Mouse (Mus musculus) embryonic fibroblast, embryonic 13.5 days (primary cell): ENCODE data around the gene Syt2. TPM values are rescaled to one million over a fixed set of nuclear protein-coding genes. Genes with fewer than 3 reads are reported as not detected.

Experiments used
- H3K27ac ChIP-seq: 2 replicates; pipeline ENCODE4 v1.5.1; 2012; ENCODE audit warnings: low read length, control low read depth, inconsistent platforms; ENCODE audit not compliant: insufficient read depth
- H3K4me1 ChIP-seq: 2 replicates; pipeline ENCODE4 v1.6.1; 2011; ENCODE audit warnings: low read length; ENCODE audit not compliant: control insufficient read depth, insufficient read depth
- H3K4me3 ChIP-seq: 2 replicates; pipeline ENCODE4 v1.5.1; 2011; ENCODE audit warnings: mild to moderate bottlenecking, control low read depth, low read length; ENCODE audit not compliant: insufficient read depth
- CTCF ChIP-seq: IDR thresholded peaks from 2 replicates; pipeline ENCODE4 v1.5.1; 2011; ENCODE audit warnings: mild to moderate bottlenecking, control low read depth, low read length, moderate library complexity, borderline replicate concordance; ENCODE audit not compliant: insufficient read depth
- POLR2A ChIP-seq: IDR thresholded peaks from 2 replicates; pipeline ENCODE4 v1.6.1; 2011; ENCODE audit warnings: low read depth, mild to moderate bottlenecking, control low read depth, low read length, moderate library complexity
- polyA plus RNA-seq: library from polyadenylated mRNA; stranded (reverse); fragments of >200 nt; gene quantifications from 2 replicates; pipeline ENCODE4 v1.2.4, GENCODE M21; 2011; ENCODE audit warnings: low read depth; ENCODE audit not compliant: missing spikeins, insufficient read length

Gene Syt2
- polyA plus RNA-seq, 1 experiment: not detected

DNA sequence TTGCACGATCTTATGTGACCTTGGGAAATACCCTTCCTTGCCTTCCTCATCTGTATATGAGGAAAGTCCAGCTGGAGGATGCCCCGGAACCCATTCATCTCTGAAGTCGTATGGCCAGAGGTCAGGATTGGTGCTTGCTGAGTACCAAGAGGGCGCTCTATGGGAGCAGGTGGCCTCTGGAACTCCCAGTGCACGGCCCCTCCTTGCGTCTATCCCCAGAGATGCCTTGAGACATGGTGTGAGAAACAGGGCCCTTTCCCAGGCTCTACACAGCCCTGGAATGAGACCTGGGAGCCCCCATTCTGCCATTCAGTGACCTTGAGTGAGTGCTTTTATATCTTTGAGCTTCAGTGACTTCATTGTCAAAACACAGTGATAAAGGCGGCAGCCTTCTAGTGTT is 64.6 kb downstream of the Syt2 start:
- TF ChIP-seq CTCF (no peak), POLR2A (no peak)
- Histone ChIP-seq H3K4me1 (no peaks in the 10 kb centered on the region), H3K27ac (no peak overlapping the region)

DNA sequence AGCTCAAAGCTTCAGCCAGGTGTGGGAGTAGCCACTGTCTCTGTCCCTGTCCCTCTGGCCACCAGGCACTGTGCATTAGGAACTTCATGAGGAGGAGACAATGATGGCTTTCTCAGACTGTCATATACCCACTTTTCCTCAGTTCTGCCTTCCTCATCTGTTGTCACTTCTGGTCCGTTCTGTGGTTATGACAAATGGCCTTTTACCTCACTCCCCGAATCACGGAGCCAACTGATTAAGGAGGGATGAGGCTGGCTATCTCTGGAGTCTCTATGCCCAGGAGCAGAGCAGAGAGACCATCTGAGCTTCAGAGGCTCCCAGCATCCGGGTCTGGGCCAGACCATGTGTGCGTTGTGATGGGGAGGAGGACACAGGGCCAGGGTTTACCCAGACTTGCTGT is 65.2 kb downstream of the Syt2 start:
- Histone ChIP-seq H3K4me1 (no peaks in the 10 kb centered on the region), H3K4me3 (no peak overlapping the region), H3K27ac (no peak overlapping the region)
- TF ChIP-seq POLR2A: no peak
- TF ChIP-seq CTCF: no peak

More for the DNA sequence above, 64.6 kb downstream of the Syt2 start:
- H3K4me3 ChIP-seq: no peak overlapping the region

DNA sequence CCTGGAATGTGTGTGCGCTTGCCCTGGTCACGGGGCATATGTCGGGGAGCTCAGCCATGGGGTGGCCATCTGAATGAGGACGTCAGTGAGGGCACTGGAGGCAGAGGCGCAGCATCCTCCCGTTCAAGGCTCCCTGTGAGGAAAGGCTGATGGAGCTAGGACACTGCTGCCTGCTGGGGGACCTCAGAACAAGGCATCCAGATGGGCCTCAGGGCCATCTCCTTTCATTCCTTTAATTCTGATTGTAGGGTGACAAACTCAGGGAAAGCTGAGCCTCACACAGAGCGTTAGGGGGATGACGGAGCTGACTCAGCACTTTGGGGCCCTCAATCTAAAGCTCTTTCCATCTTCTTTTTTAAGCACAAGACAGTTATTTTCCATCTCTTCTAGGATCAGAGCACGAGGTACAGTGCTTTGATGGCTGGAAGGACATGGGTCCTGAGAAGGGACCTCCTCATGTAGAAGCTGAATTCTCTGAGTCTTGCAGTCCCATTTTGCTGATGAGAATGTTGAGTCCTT is 66.4 kb downstream of the Syt2 start:
- no peaks in the 10 kb centered on the region for H3K4me1 ChIP-seq
- no peak for TF ChIP-seq CTCF
- H3K27ac ChIP-seq: no peak overlapping the region
- H3K4me3 ChIP-seq: no peak overlapping the region

DNA sequence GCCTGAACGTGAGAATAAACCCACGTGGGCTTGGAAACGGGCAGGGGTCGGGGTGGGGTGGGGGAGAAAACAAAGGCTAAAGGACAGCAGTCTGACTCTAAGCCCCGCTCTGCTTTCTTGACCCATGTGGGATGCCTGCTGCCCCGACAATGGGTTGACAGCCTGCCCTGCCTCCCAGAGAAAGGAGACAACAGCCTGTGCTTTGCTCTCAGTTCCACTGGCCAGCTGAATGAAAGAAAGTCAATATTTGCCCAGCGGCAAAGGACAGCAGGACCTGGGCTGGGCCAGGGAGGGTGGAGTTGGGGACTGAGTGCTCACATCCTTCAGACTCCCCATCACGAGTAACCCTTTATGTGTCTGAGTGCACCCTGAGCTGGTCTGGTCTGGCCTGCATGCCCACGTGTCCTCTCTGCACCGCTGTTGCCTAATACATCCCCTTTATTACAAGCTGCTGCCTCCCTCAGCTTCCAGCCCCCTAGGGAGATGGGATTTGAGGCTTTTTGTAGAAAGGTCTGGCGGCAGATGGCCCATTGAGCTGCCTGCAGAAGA is 67.0 kb downstream of the Syt2 start:
- H3K27ac ChIP-seq: no peak overlapping the region
- H3K4me3 ChIP-seq: no peak overlapping the region
- TF ChIP-seq POLR2A (no peak), CTCF (no peak)
- no peaks in the 10 kb centered on the region for H3K4me1 ChIP-seq

DNA sequence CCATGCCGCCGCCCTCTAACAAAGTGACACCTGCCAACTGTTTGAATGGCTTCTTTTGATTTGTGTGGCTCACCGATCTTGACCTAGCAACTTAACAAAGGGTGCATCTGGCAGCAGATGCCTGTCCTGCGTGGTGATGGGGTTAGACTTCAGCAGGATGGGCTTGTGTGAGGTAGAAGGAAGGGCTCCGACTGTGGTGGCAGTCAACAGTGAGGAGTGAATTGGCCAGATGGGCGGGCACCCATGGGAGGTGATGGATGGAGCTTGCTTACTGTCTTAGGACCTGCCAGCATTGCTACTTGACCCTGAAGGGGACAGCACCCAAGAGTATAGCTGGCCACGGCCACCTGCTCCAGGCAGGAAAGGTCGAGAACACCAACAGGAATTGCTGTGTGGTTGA is 67.7 kb downstream of the Syt2 start:
- TF ChIP-seq POLR2A: no peak
- no peak for TF ChIP-seq CTCF
- H3K27ac ChIP-seq: no peak overlapping the region

DNA sequence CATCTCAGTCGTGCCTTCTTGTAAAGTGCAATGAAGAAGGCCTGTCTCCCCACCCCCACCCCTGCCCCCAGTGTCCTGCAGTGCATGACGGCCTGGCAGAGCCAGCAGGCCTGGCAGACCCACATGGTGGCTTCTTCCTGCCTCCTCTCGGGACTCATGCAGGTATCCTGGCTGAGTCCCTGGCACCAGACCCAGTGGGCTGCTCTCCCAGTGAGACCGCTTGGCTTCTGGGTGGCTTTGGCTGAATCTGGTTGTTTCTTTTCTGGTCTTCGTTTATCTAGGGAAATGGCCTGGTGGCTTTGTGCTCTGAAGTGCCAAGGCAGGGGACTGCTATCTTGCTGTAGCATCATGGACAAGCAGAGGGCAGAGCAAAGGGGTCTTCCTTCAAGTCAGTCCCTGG is 68.6 kb downstream of the Syt2 start:
- Histone ChIP-seq H3K4me3 (no peak overlapping the region), H3K4me1 (no peaks in the 10 kb centered on the region), H3K27ac (no peak overlapping the region)
- no peak for TF ChIP-seq POLR2A
- no peak for TF ChIP-seq CTCF

More for the DNA sequence above, 67.7 kb downstream of the Syt2 start:
- Histone ChIP-seq H3K4me3 (no peak overlapping the region), H3K4me1 (no peaks in the 10 kb centered on the region)

DNA sequence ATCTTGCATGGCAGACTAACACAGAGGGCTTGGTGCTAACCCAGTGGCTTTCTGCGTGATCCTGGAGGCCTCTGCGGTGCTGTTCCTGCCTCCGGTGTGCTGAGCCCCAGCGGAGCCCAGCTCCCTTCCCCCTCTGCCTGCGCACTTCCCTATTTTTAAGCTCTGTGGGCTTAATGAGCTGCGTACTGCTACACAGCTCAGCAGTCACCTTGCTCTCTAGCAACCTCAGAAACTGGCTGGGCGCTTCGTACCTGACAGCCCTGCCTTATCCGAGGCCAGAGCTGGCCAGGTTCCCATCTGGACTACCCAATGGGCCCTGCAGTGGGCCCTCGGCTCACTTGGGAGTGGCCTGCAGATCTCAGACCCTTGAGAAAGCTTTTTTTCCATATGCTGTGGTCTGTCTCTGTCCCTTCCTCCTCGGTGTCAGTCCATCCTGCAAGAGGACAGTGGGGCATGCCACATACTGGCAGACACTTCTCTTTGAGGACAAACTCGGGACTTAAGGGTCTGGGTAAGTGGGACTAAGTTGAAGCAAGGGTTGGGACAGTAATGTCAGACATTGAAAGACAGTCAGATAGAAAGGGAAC is 73.3 kb downstream of the Syt2 start:
- no peak for TF ChIP-seq CTCF
- no peak for TF ChIP-seq POLR2A
- no peaks in the 10 kb centered on the region for H3K4me1 ChIP-seq
- H3K4me3 ChIP-seq: no peak overlapping the region
- H3K27ac ChIP-seq: no peak overlapping the region

DNA sequence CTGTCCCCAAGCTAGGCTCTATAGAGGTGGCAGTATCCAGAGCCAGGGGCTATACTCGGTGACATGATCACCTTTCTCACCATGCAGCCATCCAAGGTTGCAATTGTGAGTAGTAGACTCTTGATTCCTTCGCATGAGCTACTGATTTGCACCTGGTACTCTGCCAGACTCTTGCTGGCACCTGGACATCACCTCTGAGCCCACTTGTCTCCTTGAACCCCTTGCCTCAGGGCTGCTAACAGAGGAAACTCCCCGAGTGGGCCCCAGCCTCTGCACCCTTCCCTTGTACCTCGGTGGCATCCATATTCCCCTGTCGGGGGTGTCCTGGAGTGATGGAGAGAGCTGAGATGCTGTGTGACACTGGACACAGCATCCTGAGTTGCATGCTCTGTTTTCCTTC is 75.0 kb downstream of the Syt2 start:
- H3K27ac ChIP-seq: no peak overlapping the region
- TF ChIP-seq POLR2A: no peak

DNA sequence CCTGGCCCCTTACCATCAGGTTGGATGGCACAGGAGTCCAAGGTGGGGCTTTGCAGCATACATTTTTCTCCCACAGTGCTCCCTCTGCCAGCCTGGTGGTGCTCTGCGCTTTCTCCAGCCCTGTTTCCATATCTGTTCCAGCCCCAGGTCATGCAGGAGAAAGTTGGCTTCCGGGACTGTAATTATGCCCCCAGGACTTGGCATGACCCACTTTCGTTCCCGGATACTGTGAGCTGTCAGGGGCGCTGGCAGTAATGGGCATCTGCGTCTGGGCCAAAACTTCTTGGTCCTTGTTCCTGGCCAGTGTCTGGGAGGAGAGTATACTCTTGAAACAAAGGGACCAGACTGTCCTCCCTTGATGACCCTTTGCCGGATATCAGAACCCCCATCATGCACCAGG is 76.4 kb downstream of the Syt2 start:
- no peaks in the 10 kb centered on the region for H3K4me1 ChIP-seq
- H3K4me3 ChIP-seq: no peak overlapping the region
- H3K27ac ChIP-seq: no peak overlapping the region
- TF ChIP-seq CTCF (no peak), POLR2A (no peak)

More for the DNA sequence above, 75.0 kb downstream of the Syt2 start:
- H3K4me3 ChIP-seq: no peak overlapping the region
- no peaks in the 10 kb centered on the region for H3K4me1 ChIP-seq

DNA sequence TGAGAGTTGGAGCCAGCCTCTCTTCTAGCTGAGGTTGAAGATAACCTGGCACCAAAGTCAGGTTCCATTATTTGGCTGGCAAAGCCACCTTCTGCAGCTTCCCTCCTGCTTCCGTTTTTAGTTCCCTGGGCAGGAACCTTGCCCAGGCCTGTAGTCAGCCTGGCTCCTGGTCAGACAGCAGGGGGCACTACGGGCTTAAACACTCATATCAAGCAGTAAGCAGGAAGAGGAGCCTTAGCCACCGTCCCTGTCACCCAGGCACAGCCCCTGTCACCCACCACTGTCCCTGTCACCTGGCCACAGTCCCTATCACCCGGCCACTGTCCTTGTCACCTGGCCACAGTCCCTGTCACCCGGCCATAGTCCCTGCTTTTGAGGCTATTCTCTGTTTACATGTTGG is 78.8 kb downstream of the Syt2 start:
- TF ChIP-seq POLR2A (no peak), CTCF (peak; percentile 56)
- no peak overlapping the region for H3K4me3 ChIP-seq
- no peak overlapping the region for H3K27ac ChIP-seq
- no peaks in the 10 kb centered on the region for H3K4me1 ChIP-seq
